Mouse (Mus musculus): ENCODE data around the gene Zdhhc20.
"Not testable (repeated sequence)": the region's sequence is repeated elsewhere in the genome, so short reads cannot be mapped to it uniquely, and the experiment has no call there.

Zdhhc20 gene

GRCm38 (mm10) chr14:57892961-57893360, 2.9 kb upstream of the Zdhhc20 start:
- DNase-seq (ENCODE audit: low read depth, low spot score) = no peak

- DNase-seq (ENCODE audit: low read depth, low spot score) = peak; percentile 81
Observed at GRCm38 (mm10) chr14:57889541-57890010, 500 bp downstream of the Zdhhc20 start.

GRCm38 (mm10) chr14:57887171-57887570, 2.9 kb downstream of the Zdhhc20 start:
- no peak for DNase-seq (ENCODE audit: low read depth, low spot score)

GRCm38 (mm10) chr14:57886032-57886431, 4.0 kb downstream of the Zdhhc20 start:
- DNase-seq (ENCODE audit: low read depth, low spot score) = no peak

GRCm38 (mm10) chr14:57883341-57883740, 6.7 kb downstream of the Zdhhc20 start:
- DNase-seq (ENCODE audit: low read depth, low spot score) = no peak

- DNase-seq (ENCODE audit: low read depth, low spot score) = no peak
Observed at GRCm38 (mm10) chr14:57882720-57883119, 7.4 kb downstream of the Zdhhc20 start.

- DNase-seq (ENCODE audit: low read depth, low spot score) = peak; percentile 87
Observed at GRCm38 (mm10) chr14:57881793-57882192, 8.3 kb downstream of the Zdhhc20 start.

GRCm38 (mm10) chr14:57881074-57881473, 9.0 kb downstream of the Zdhhc20 start:
- no peak for DNase-seq (ENCODE audit: low read depth, low spot score)

GRCm38 (mm10) chr14:57877921-57878320, 12.2 kb downstream of the Zdhhc20 start:
- no peak for DNase-seq (ENCODE audit: low read depth, low spot score)

- DNase-seq (ENCODE audit: low read depth, low spot score) = no peak
Observed at GRCm38 (mm10) chr14:57866676-57867276, 23.3 kb downstream of the Zdhhc20 start.

GRCm38 (mm10) chr14:57865256-57865655, 24.8 kb downstream of the Zdhhc20 start:
- no peak for DNase-seq (ENCODE audit: low read depth, low spot score)

- no peak for DNase-seq (ENCODE audit: low read depth, low spot score)
Observed at GRCm38 (mm10) chr14:57863129-57863528, 26.9 kb downstream of the Zdhhc20 start.

GRCm38 (mm10) chr14:57861987-57862412, 28.1 kb downstream of the Zdhhc20 start:
- DNase-seq (ENCODE audit: low read depth, low spot score) = peak; percentile 70

GRCm38 (mm10) chr14:57859520-57859919, 30.6 kb downstream of the Zdhhc20 start:
- no peak for DNase-seq (ENCODE audit: low read depth, low spot score)

- no peak for DNase-seq (ENCODE audit: low read depth, low spot score)
Observed at GRCm38 (mm10) chr14:57858601-57859000, 31.5 kb downstream of the Zdhhc20 start.

- DNase-seq (ENCODE audit: low read depth, low spot score) = not testable (repeated sequence)
Observed at GRCm38 (mm10) chr14:57856037-57856436, 34.0 kb downstream of the Zdhhc20 start.

GRCm38 (mm10) chr14:57852961-57853360, 37.1 kb downstream of the Zdhhc20 start:
- DNase-seq (ENCODE audit: low read depth, low spot score) = peak; percentile 69

- no peak for DNase-seq (ENCODE audit: low read depth, low spot score)
Observed at GRCm38 (mm10) chr14:57850330-57850729, 39.7 kb downstream of the Zdhhc20 start.

- DNase-seq (ENCODE audit: low read depth, low spot score) = peak; percentile 62
Observed at GRCm38 (mm10) chr14:57848646-57849045, 41.4 kb downstream of the Zdhhc20 start.

GRCm38 (mm10) chr14:57848061-57848460, 42.0 kb downstream of the Zdhhc20 start:
- DNase-seq (ENCODE audit: low read depth, low spot score) = peak; percentile 92

GRCm38 (mm10) chr14:57844535-57844934, 45.5 kb downstream of the Zdhhc20 start:
- no peak for DNase-seq (ENCODE audit: low read depth, low spot score)

GRCm38 (mm10) chr14:57835157-57835556, 54.9 kb downstream of the Zdhhc20 start:
- DNase-seq (ENCODE audit: low read depth, low spot score) = no peak

- DNase-seq (ENCODE audit: low read depth, low spot score) = no peak
Observed at GRCm38 (mm10) chr14:57833526-57833925, 56.5 kb downstream of the Zdhhc20 start.

GRCm38 (mm10) chr14:57827284-57827683, 62.8 kb downstream of the Zdhhc20 start:
- DNase-seq (ENCODE audit: low read depth, low spot score) = no peak

Data from ZHBTc4 (cell line).